Mouse (Mus musculus) heart, embryonic 14.5 days (tissue): Measurements from ENCODE around the gene Twnk. TPM values are rescaled to one million over a fixed set of nuclear protein-coding genes. Genes with fewer than 3 reads are reported as not detected.

Experiments
- polyA plus RNA-seq: library from polyadenylated mRNA; unstranded; fragments of >200 nt; fragmentation: Nextera tagmentation; extraction: Ambion mirVana; gene quantifications from 2 replicates; pipeline ENCODE4 v1.2.1, GENCODE M21; 2014

Twnk gene
- polyA plus RNA-seq, 1 experiment from 2014 or later, result 14.6 TPM

Other genes with a start within 250 kb of the Twnk start
- gene Pax2, start 249.6 kb upstream of the Twnk start, polyA plus RNA-seq, result not detected in 2 replicates
- 46.4 and 47.0 TPM in 2 replicates for gene Slf2, start 74.5 kb upstream of the Twnk start, polyA plus RNA-seq
- gene Sema4g, start 16.6 kb upstream of the Twnk start, polyA plus RNA-seq, result 0.80 and 0.92 TPM in 2 replicates
- 62.0 and 65.5 TPM in 2 replicates for gene Mrpl43, start 779 bp downstream of the Twnk start, polyA plus RNA-seq
- gene Lzts2, start 8.8 kb downstream of the Twnk start, polyA plus RNA-seq, result 39.5 and 42.2 TPM in 2 replicates
- gene Pdzd7, start 40.1 kb downstream of the Twnk start, polyA plus RNA-seq, result 0.11 and 0.19 TPM in 2 replicates
- 17.6 and 18.2 TPM in 2 replicates for gene Sfxn3, start 41.8 kb downstream of the Twnk start, polyA plus RNA-seq
- 8.0 and 11.5 TPM in 2 replicates for gene Kazald1, start 69.6 kb downstream of the Twnk start, polyA plus RNA-seq
- gene Tlx1, start 145.0 kb downstream of the Twnk start, polyA plus RNA-seq, result 0.22 TPM in 1 of 2 replicates, not detected in the other
- not detected in 2 replicates for gene Lbx1, start 230.1 kb downstream of the Twnk start, polyA plus RNA-seq